Mouse (Mus musculus): ENCODE measurements around the gene Arv1. TPM values are rescaled to one million over a fixed set of nuclear protein-coding genes. Genes with fewer than 3 reads are reported as not detected.

Arv1 gene
- polyA plus RNA-seq, 1 experiment from 2014 or later = 30.6 TPM

- H3K9ac ChIP-seq (replicated peaks) = no peak overlapping the region
- peaks cover 72% of the 10 kb centered on the region for H3K36me3 ChIP-seq
- H3K27ac ChIP-seq (replicated peaks) = no peak overlapping the region
- H3K9me3 ChIP-seq (replicated peaks) = no peaks in the 10 kb centered on the region
- WGBS = 97% methylated on average over 8 of the region's 8 CpGs
- H3K4me3 ChIP-seq (replicated peaks) = no peak overlapping the region
- H3K4me1 ChIP-seq = no peaks in the 10 kb centered on the region
- no peak overlapping the region for H3K4me2 ChIP-seq
- no peaks in the 10 kb centered on the region for H3K27me3 ChIP-seq (replicated peaks)
- no peak for ATAC-seq (ENCODE audit: low FRiP score)
Measured at GRCm38 (mm10) chr8:124732828-124733227, 10.9 kb downstream of the Arv1 start.

- H3K27ac ChIP-seq (replicated peaks) = no peak overlapping the region
- ATAC-seq (ENCODE audit: low FRiP score) = no peak
- H3K4me3 ChIP-seq (replicated peaks) = no peak overlapping the region
- H3K4me1 ChIP-seq = no peaks in the 10 kb centered on the region
- H3K4me2 ChIP-seq = no peak overlapping the region
- no peak overlapping the region for H3K9ac ChIP-seq (replicated peaks)
- H3K9me3 ChIP-seq (replicated peaks) = no peaks in the 10 kb centered on the region
- 39% methylated on average over 3 of the region's 3 CpGs for WGBS
- no peaks in the 10 kb centered on the region for H3K27me3 ChIP-seq (replicated peaks)
- peaks cover 47% of the 10 kb centered on the region for H3K36me3 ChIP-seq
Measured at GRCm38 (mm10) chr8:124735371-124735911, 13.5 kb downstream of the Arv1 start.

- Histone ChIP-seq H3K27ac (replicated peaks) (no peak overlapping the region), H3K36me3 (peaks cover 19% of the 10 kb centered on the region), H3K4me2 (no peak overlapping the region), H3K9me3 (replicated peaks) (no peaks in the 10 kb centered on the region), H3K4me3 (replicated peaks) (no peak overlapping the region), H3K9ac (replicated peaks) (no peak overlapping the region), H3K4me1 (no peaks in the 10 kb centered on the region), H3K27me3 (replicated peaks) (no peaks in the 10 kb centered on the region)
- WGBS = 79% methylated on average over 1 of the region's 1 CpGs
- peak; percentile 17; the same call in 1 of the 2 replicates for ATAC-seq (ENCODE audit: low FRiP score)
Measured at GRCm38 (mm10) chr8:124739268-124739667, 17.3 kb downstream of the Arv1 start.

GRCm38 (mm10) chr8:124746661-124747060 lies 24.7 kb downstream of the Arv1 start:
- 81% methylated on average over 13 of the region's 13 CpGs for WGBS
- no peaks in the 10 kb centered on the region for H3K9me3 ChIP-seq (replicated peaks)
- no peak for ATAC-seq (ENCODE audit: low FRiP score)
- H3K27me3 ChIP-seq (replicated peaks) = peaks cover 31% of the 10 kb centered on the region
- H3K9ac ChIP-seq (replicated peaks) = no peak overlapping the region
- H3K4me1 ChIP-seq = peaks cover 9% of the 10 kb centered on the region
- H3K27ac ChIP-seq (replicated peaks) = no peak overlapping the region
- no peak overlapping the region for H3K4me3 ChIP-seq (replicated peaks)
- H3K4me2 ChIP-seq = no peak overlapping the region
- H3K36me3 ChIP-seq = no peaks in the 10 kb centered on the region

GRCm38 (mm10) chr8:124751191-124751590 lies 29.3 kb downstream of the Arv1 start:
- peak overlapping the region; percentile 67 for H3K4me2 ChIP-seq
- H3K27me3 ChIP-seq (replicated peaks) = peaks cover 57% of the 10 kb centered on the region
- peaks cover 19% of the 10 kb centered on the region for H3K4me1 ChIP-seq
- no peak overlapping the region for H3K27ac ChIP-seq (replicated peaks)
- WGBS = under 1% methylated on average over 31 of the region's 31 CpGs
- no peaks in the 10 kb centered on the region for H3K36me3 ChIP-seq
- H3K4me3 ChIP-seq (replicated peaks) = peak overlapping the region; percentile 43
- H3K9me3 ChIP-seq (replicated peaks) = no peaks in the 10 kb centered on the region
- H3K9ac ChIP-seq (replicated peaks) = peak overlapping the region; percentile 37
- ATAC-seq (ENCODE audit: low FRiP score) = no peak

GRCm38 (mm10) chr8:124751709-124752173 lies 29.8 kb downstream of the Arv1 start, which contains the start of gene Fam89a:
Gene Fam89a, minus strand, starts transcription at chr8:124751832.
- WGBS = under 1% methylated on average over 35 of the region's 41 CpGs
- H3K4me2 ChIP-seq = peak within 1 kb of the TSS; percentile 67
- H3K9me3 ChIP-seq (replicated peaks) = no peaks in the 10 kb centered on the region
- H3K36me3 ChIP-seq = no peaks in the 10 kb centered on the region
- H3K4me3 ChIP-seq (replicated peaks) = peak within 1 kb of the TSS; percentile 43
- H3K27me3 ChIP-seq (replicated peaks) = peaks cover 57% of the 10 kb centered on the region
- no peak within 1 kb of the TSS for H3K27ac ChIP-seq (replicated peaks)
- ATAC-seq (ENCODE audit: low FRiP score) = no peak; the same call in 1 of the 2 replicates
- peaks cover 19% of the 10 kb centered on the region for H3K4me1 ChIP-seq
- H3K9ac ChIP-seq (replicated peaks) = peak within 1 kb of the TSS; percentile 37

GRCm38 (mm10) chr8:124752325-124752862 lies 30.5 kb downstream of the Arv1 start:
- Histone ChIP-seq H3K9ac (replicated peaks) (no peak overlapping the region), H3K4me2 (peak overlapping the region; percentile 67), H3K9me3 (replicated peaks) (no peaks in the 10 kb centered on the region), H3K36me3 (no peaks in the 10 kb centered on the region), H3K27me3 (replicated peaks) (peaks cover 57% of the 10 kb centered on the region), H3K27ac (replicated peaks) (no peak overlapping the region), H3K4me1 (peaks cover 19% of the 10 kb centered on the region), H3K4me3 (replicated peaks) (peak overlapping the region; percentile 43; the same call in 1 of the 2 replicates)
- 38% methylated on average over 21 of the region's 21 CpGs for WGBS
- ATAC-seq (ENCODE audit: low FRiP score) = no peak

GRCm38 (mm10) chr8:124754101-124754791 lies 32.3 kb downstream of the Arv1 start:
- peaks cover 50% of the 10 kb centered on the region for H3K27me3 ChIP-seq (replicated peaks)
- H3K4me2 ChIP-seq = no peak overlapping the region
- no peak overlapping the region for H3K4me3 ChIP-seq (replicated peaks)
- H3K36me3 ChIP-seq = no peaks in the 10 kb centered on the region
- ATAC-seq (ENCODE audit: low FRiP score) = peak; percentile 59; the same call in 1 of the 2 replicates
- H3K27ac ChIP-seq (replicated peaks) = no peak overlapping the region
- peaks cover 19% of the 10 kb centered on the region for H3K4me1 ChIP-seq
- H3K9me3 ChIP-seq (replicated peaks) = no peaks in the 10 kb centered on the region
- 23% methylated on average over 11 of the region's 11 CpGs for WGBS
- no peak overlapping the region for H3K9ac ChIP-seq (replicated peaks)

- 46% methylated on average over 4 of the region's 4 CpGs for WGBS
- Histone ChIP-seq H3K9me3 (replicated peaks) (no peaks in the 10 kb centered on the region), H3K27ac (replicated peaks) (no peak overlapping the region), H3K9ac (replicated peaks) (no peak overlapping the region), H3K4me1 (peaks cover 19% of the 10 kb centered on the region), H3K4me3 (replicated peaks) (no peak overlapping the region), H3K36me3 (no peaks in the 10 kb centered on the region), H3K27me3 (replicated peaks) (peaks cover 45% of the 10 kb centered on the region), H3K4me2 (no peak overlapping the region)
- ATAC-seq (ENCODE audit: low FRiP score) = no peak
Measured at GRCm38 (mm10) chr8:124754792-124755190, 32.9 kb downstream of the Arv1 start.

GRCm38 (mm10) chr8:124755481-124755880 lies 33.5 kb downstream of the Arv1 start:
- Histone ChIP-seq H3K4me1 (peaks cover 19% of the 10 kb centered on the region), H3K9me3 (replicated peaks) (no peaks in the 10 kb centered on the region), H3K27me3 (replicated peaks) (peaks cover 38% of the 10 kb centered on the region), H3K9ac (replicated peaks) (no peak overlapping the region), H3K4me3 (replicated peaks) (no peak overlapping the region), H3K36me3 (no peaks in the 10 kb centered on the region), H3K27ac (replicated peaks) (no peak overlapping the region), H3K4me2 (no peak overlapping the region)
- 91% methylated on average over 8 of the region's 8 CpGs for WGBS
- no peak for ATAC-seq (ENCODE audit: low FRiP score)

GRCm38 (mm10) chr8:124756153-124756552 lies 34.2 kb downstream of the Arv1 start:
- Histone ChIP-seq H3K9ac (replicated peaks) (no peak overlapping the region), H3K4me3 (replicated peaks) (no peak overlapping the region), H3K4me2 (no peak overlapping the region), H3K4me1 (peaks cover 14% of the 10 kb centered on the region), H3K9me3 (replicated peaks) (no peaks in the 10 kb centered on the region), H3K27ac (replicated peaks) (no peak overlapping the region), H3K36me3 (no peaks in the 10 kb centered on the region), H3K27me3 (replicated peaks) (peaks cover 31% of the 10 kb centered on the region)
- no peak for ATAC-seq (ENCODE audit: low FRiP score)
- WGBS = 76% methylated on average over 2 of the region's 2 CpGs

GRCm38 (mm10) chr8:124756601-124757000 lies 34.7 kb downstream of the Arv1 start:
- peaks cover 10% of the 10 kb centered on the region for H3K4me1 ChIP-seq
- H3K36me3 ChIP-seq = no peaks in the 10 kb centered on the region
- WGBS = 75% methylated on average over 5 of the region's 5 CpGs
- H3K9me3 ChIP-seq (replicated peaks) = no peaks in the 10 kb centered on the region
- H3K4me3 ChIP-seq (replicated peaks) = no peak overlapping the region
- ATAC-seq (ENCODE audit: low FRiP score) = no peak
- H3K27me3 ChIP-seq (replicated peaks) = peaks cover 27% of the 10 kb centered on the region
- H3K27ac ChIP-seq (replicated peaks) = no peak overlapping the region
- H3K9ac ChIP-seq (replicated peaks) = no peak overlapping the region
- no peak overlapping the region for H3K4me2 ChIP-seq

Measured in neural tube, embryonic 15.5 days (tissue).